Mouse (Mus musculus) A20 (cell line): ENCODE measurements around the gene Glra4.

Experiments used
- DNase-seq: peaks from one replicate; pipeline ENCODE4 v3.0.0-alpha.2; 2011; ENCODE audit warnings: low read depth, low spot score

Glra4 gene

DNA sequence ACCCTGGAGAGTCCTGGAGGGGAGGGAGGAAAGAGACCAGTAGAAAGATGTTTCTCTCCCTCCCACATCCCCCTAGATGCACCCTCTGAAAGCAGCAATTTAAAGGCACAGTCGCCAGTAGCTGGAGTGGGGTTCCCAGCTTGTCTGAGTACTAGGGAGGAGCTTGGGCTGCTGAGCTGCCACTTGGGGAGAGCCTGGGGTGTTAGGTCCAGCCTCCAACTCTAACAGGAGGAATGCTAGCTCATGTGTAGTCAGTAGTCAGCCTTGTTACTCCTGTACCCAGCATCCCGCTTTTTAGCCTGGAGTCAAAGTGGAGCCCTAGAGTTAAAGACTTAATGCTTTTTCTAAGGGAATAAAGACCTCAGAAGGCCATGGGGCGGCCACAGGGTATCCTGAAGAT, at the start of gene Glra4:
Gene Glra4, minus strand, starts transcription at position 101 of the 400 bp plus-strand sequence.
- no peak for DNase-seq

DNA sequence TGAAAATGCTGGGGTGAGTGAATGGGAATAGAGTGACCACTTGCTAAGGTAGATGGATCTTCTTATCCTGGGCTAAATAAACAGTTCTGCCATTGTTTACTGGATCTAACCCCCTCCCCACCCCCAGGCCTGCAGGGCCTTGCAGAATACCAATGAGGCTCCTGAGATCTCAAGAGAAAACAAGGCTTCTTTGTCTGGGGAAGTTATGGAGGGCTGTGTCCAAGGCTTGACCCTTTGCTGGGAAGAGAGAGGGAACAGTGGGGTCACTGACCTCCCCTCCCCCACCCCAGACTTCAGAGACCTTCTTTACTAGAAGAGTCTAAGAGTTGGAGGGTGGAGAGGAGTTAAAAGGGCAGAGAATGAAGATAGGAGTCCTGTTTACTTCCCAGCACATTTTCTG, 48.7 kb upstream of the Glra4 start:
- no peak for DNase-seq

- no peak for DNase-seq
These were observed 45.1 kb upstream of the Glra4 start for GRCm38 (mm10) chrX:136825016-136825415.

DNA sequence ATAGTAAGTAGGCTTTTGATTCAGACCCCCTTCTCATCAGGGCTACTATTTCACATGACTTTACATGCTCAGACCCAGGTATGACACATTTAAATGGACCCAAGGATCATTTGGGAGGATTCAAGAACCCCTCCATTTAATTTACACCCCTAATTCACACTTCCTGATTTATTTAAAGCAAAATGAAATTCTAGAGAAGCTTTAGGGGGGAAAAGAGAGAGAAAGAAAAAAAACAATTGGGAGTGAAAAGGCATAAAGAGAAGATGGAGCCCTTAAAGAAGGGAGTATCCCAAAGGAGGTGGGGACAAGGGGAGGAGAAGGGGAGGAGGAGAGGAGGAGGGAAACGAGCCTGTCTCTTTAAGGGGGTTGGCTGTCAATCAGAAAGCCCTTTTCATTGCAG, 42.4 kb upstream of the Glra4 start, which contains the start of gene Plp1:
Gene Plp1, plus strand, starts transcription at position 301 of the 400 bp plus-strand sequence.
- DNase-seq = no peak

DNA sequence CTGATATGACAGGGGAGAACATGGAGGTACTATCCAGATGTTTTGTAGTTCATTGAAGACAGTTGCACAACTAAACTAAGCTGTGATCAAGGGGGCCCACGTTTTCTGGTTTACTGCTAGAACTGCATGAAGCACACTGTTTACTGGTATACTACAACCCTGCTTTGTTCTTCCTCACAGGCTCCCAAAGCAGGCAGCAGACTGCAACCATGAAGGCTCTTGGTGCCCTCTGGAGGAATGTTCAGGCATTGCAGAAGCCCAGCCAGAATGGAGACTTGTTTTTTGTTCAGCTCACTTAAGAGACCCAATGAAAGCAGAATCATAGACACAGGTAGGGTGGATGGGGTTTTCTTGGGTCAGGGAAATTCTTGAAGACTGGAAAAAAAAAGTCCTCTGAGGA, 40.3 kb upstream of the Glra4 start:
- DNase-seq = peak; percentile 57

- DNase-seq = no peak
These were observed 39.8 kb upstream of the Glra4 start for GRCm38 (mm10) chrX:136819752-136820151.

DNA sequence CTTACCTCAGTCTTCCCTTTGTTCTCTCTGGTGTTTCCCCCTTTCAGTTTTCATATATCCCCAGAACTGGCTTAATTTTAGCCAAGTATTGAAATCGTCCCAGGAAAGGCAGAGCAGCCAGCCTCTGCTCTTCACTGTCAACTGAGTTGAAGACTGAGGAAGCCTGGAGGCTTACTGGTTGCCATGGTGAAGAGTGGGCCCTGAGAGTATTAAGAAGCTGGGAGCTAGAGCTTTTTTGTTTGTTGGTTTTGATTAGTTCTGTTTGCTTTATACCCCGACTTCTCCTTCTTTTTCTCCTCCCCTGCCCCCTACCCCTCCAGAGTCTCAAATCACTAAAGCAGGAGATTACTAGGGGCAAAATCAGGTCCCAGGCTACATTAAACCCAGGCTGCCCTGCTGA, 17.3 kb upstream of the Glra4 start:
- no peak for DNase-seq

DNA sequence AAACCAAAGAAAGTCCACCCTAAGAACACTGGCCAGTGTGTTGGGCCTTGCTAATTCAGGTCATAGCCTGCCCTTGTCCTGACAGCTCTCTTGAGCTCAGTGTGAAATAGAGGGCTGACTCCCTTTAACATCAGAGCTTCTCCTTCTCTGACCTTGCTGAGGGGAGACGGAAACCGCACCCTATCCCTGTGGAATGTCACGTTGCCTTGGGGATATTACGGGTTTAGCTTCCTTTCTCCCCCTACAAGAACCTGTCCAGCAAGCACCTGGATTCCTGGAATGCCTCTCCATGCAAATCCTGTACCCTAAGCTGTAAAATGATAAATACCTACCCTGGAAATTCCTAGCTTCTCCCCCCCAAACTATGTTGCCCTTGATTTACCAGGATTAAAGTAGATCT, 9.5 kb upstream of the Glra4 start:
- DNase-seq = no peak

- DNase-seq = no peak
These were observed 679 bp downstream of the Glra4 start for GRCm38 (mm10) chrX:136779262-136779661.

- no peak for DNase-seq
These were observed 1.9 kb downstream of the Glra4 start for GRCm38 (mm10) chrX:136778046-136778445.

GRCm38 (mm10) chrX:136773035-136773434, 6.9 kb downstream of the Glra4 start:
- no peak for DNase-seq

DNA sequence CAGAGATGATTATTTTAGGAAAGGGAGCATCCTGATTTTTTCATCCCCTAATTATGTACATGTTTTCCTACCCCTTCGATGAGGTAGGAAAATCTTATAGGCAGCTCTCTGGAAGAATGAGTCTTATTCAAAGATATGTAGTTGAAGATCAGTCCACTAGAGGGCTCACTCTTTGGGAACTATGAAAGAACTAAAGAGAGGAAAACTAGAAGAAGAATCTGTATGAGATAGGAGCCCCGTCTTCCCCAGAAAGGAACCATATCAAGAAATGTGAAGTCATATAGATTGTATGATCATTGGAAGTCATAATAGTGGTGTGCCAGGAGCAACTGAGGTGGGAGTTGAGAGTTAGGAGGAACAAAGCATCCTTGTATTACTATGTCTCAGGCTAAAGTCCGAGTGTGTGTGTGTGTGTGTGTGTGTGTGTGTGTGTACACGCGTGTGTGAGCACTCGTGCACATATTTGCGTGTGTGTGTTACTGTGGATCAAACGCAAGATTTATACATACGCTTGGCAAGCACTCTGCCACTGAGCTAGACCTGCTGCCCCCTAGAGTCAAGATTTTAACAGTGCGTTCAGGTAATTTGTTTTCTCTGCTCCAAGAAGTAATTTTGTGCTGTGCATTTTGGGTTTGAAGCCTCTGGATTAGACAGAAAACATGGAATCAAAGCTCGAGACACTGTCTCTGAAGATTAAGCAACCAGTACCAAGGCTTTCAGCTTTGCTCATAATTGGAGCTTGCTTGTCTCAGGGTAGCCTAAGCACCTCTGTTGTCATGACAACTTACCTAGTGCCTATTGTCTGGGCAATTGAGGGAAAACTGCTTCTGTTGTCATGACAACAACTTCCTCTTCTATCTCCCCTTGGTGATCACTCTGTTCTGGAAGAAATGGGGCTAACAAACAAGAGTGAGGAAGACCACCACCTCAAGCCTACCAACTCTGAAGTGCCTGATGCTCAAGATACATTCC, 18.6 kb downstream of the Glra4 start:
- DNase-seq = peak; percentile 36

DNA sequence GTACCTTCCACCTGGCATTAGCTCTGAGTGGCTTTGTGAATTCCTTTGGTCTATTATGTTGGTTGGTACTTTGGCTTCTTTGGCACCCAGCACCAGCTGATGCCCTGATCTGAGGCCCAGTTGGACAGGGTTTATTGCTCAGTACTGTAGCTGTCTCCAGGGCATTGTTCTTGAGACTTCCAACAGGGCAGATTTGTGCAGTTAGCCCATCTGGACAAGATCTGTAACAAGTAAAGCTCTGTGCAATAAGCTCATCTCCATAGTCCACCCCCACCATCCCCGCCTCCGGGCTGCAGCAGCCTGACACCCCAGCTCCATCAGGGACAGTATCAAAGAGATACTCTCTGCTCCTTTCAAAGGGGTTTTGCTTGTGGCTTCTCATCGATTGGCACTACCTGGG, 24.5 kb downstream of the Glra4 start:
- DNase-seq = no peak

GRCm38 (mm10) chrX:136749329-136749728, 30.6 kb downstream of the Glra4 start:
- DNase-seq = no peak

DNA sequence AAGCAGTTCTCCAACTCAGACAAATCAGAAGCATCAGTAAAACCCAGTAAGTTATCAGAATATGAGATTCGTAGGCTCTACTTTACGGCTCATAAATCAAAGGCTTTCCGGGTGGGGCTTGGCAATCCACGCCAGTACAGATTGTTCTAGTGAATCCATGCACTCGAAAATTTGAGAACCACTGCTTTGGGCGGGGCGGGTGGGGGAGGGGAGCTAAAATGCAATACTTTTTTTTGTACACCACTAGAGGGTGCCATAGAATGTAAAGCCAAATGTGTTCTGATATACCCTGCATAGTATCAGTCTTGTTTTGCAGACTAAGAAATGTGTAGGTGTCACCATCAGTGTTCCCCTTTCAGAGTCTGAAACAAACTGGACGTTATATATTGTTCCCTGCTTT, 35.3 kb downstream of the Glra4 start:
- DNase-seq = peak; percentile 32

GRCm38 (mm10) chrX:136743459-136743858, 36.5 kb downstream of the Glra4 start, which contains the start of gene Morf4l2:
Gene Morf4l2 (minus strand): TSS chrX:136743690.
- no peak for DNase-seq

DNA sequence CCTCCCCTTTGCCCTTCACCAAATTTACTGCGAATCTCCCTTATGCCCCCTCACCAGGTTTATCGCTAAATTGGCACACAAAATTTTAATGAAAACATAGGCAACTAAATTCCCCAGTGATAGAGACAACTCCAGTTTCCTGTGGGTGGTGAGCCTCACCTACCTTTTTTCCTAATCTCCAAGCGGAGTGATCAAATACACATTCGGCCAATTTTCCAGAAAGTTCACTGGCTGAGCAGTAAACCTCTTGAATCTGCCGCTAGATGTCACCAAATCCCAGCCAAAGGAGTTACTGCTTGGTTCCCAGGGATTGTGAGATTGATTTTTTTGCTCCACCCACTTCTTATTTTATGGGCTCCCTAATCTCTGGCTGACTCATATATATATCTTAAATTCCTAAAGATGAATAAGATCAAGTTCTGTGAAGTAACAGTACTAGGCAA, 37.3 kb downstream of the Glra4 start:
- DNase-seq = peak; percentile 73

- DNase-seq = peak; percentile 53
These were observed 37.7 kb downstream of the Glra4 start for GRCm38 (mm10) chrX:136742241-136742640.

GRCm38 (mm10) chrX:136741651-136742201, 38.2 kb downstream of the Glra4 start:
- no peak for DNase-seq

- peak; percentile 93 for DNase-seq
These were observed 38.9 kb downstream of the Glra4 start for GRCm38 (mm10) chrX:136740791-136741650.

DNA sequence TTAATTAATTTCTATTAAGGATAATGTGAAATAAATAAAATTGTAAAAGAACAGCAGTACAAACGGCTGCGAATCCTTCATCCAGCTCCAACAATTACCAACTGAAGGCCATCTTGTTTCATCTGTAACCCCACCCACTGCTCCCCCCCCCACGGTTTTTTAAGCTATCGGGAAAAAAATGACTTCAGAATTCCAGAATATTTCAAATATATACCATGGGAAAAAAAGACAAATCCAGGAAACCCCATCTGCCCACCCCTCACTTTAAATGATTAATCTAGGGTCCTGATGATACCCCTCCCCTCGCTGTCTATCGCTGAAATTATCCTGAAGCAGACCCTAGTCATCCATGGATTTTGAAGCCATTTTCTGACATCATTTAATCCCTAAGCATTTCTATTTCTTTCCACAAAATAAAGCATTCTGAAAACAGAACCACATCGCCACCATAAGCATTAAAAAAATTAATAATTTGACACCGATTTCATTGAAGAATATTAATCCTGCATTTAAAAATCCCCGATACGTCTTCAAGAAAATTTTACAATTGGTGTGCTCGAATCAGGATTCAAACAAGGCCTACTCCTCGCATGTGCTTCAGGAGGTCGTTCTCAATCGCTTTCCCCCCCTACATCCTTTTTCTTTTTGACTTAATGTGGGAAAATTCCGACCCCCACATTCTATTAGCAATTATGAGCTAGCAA, 39.7 kb downstream of the Glra4 start:
- peak; percentile 20 for DNase-seq
